Mouse (Mus musculus) T-helper 17 cell (primary cell): ENCODE results near the gene Tbc1d9b.

Experiments
- in situ Hi-C, 2 experiments: fragments of 300-600 bp; cut with MboI, MseI; formaldehyde crosslinking; loops; 1 replicate in 1 of 2; 2 replicates in 1 of 2; pipeline ENCODE4 v1.15.1; 2025; ENCODE audit warnings: high pct_unique_total_duplicates in 2 of 2

Tbc1d9b gene

GRCm38 (mm10) chr11:50134136-50134859 is 3.1 kb downstream of the Tbc1d9b start:
- in situ Hi-C loops: no loop called here

- in situ Hi-C loops: loop anchor here in 1 of 2 experiments (5.0 kb wide), 1 partner anchor 111 kb away; the partner anchor contains the start of gene Rnf130
These were observed 7.1 kb downstream of the Tbc1d9b start for GRCm38 (mm10) chr11:50138206-50138822.

- in situ Hi-C loops: loop anchor here in 1 of 2 experiments (5.0 kb wide), 1 partner anchor 112 kb away; the partner anchor contains the start of gene Rnf130
These were observed 8.4 kb downstream of the Tbc1d9b start for GRCm38 (mm10) chr11:50139571-50139970.

DNA sequence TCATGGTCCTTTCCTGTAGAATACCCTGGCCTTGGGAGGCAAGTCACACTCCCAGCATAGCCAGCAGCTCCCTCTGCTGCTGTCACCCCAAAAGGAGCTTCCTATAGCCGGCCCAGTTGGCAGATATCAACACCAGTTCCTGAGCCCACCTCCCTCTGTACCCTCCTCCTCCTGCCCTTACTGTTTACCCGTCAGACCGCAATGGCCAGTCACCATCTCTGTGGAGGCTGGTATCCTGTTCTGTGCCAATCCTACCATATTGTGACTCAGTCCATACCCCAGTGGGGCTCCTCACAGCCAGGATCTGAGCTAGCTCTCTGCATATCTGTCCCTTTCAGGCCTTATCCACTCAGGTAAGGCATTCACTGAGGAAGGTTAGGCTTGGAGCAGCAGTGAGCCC is 14.3 kb downstream of the Tbc1d9b start:
- in situ Hi-C loops: no loop called here

- in situ Hi-C loops: no loop called here
These were observed 14.9 kb downstream of the Tbc1d9b start for GRCm38 (mm10) chr11:50146121-50146520.

GRCm38 (mm10) chr11:50147267-50147957 is 16.2 kb downstream of the Tbc1d9b start:
- in situ Hi-C loops: no loop called here

- in situ Hi-C loops: no loop called here
These were observed 16.8 kb downstream of the Tbc1d9b start for GRCm38 (mm10) chr11:50147958-50148476.

DNA sequence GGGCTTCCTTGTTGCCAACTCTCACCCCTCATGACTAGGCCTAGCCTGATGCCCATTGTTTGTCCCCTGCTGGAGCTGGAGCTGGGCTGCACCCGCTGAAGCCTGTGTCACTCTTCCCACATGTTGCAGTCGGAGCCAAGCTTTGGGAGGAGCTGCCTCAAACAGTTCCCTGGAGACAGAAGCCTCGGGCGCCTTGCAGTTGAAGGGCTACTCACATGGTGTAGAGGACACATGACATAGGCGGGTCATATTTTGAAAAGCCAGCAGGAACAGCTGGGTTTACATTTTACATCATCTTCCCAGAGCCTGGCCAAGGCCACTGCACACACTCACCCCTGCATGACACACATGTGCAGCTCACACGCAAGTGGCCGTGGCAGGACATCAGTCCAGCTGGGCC is 18.0 kb downstream of the Tbc1d9b start:
- in situ Hi-C loops: no loop called here

- in situ Hi-C loops: no loop called here
These were observed 18.5 kb downstream of the Tbc1d9b start for GRCm38 (mm10) chr11:50149603-50150150.

- in situ Hi-C loops: no loop called here
These were observed 20.2 kb downstream of the Tbc1d9b start for GRCm38 (mm10) chr11:50151374-50151773.

GRCm38 (mm10) chr11:50154166-50154565 is 23.0 kb downstream of the Tbc1d9b start:
- in situ Hi-C loops: no loop called here

DNA sequence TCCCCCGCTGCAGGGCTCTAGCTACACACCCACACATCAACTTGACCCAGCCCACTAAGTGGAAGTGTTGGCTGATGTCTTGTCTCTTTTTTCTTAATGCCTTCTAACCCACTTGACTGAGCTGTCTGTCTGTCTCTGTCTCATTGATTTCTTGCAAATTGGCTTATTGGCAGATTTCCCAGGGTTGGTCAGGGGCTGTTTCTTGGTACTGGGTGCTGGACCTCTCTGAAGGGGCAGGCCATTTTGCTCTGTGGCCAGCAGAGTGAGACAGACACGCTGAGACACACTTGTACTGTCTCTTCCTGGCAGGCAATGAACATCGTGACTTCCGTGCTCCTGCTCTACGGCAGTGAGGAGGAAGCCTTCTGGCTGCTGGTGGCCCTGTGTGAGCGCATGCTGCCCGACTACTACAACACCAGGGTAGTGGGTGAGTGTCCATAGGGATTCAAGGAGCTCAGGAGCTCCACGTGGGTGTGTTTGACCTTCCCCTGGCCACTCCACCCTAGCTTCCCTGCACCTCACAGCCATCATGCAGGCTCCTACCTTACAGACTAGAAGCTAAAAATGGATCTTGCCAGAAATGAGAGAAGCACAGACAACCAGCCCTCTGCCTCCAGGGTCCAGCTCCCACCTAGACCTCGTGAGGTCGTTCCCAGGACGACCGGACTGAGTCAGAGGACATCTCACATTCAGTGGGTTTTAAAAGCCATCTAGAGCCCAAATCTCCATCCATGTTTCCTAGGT is 23.8 kb downstream of the Tbc1d9b start:
- in situ Hi-C loops: no loop called here

- in situ Hi-C loops: no loop called here
These were observed 24.6 kb downstream of the Tbc1d9b start for GRCm38 (mm10) chr11:50155785-50156184.

GRCm38 (mm10) chr11:50156725-50157258 is 25.6 kb downstream of the Tbc1d9b start:
- in situ Hi-C loops: no loop called here

GRCm38 (mm10) chr11:50158346-50158745 is 27.1 kb downstream of the Tbc1d9b start:
- in situ Hi-C loops: no loop called here

DNA sequence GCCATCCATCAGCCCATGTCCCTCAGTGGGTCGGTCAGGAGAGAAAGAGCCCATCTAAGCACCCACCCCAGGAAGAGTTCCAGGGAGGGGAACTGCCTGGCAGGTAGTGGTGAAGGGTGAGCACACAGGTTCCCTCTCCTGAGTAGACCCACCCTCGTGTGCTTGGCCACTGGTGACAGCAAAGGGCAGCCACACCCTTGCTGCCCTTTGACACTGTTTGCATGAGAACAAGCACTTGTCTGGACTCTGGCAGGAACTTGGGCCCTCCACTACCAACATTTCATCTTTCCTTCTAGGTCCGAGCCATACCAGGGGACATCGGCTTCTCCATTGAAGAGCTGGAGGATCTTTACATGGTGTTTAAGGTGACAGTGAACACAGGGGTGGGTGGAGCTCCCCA is 28.2 kb downstream of the Tbc1d9b start:
- in situ Hi-C loops: no loop called here

DNA sequence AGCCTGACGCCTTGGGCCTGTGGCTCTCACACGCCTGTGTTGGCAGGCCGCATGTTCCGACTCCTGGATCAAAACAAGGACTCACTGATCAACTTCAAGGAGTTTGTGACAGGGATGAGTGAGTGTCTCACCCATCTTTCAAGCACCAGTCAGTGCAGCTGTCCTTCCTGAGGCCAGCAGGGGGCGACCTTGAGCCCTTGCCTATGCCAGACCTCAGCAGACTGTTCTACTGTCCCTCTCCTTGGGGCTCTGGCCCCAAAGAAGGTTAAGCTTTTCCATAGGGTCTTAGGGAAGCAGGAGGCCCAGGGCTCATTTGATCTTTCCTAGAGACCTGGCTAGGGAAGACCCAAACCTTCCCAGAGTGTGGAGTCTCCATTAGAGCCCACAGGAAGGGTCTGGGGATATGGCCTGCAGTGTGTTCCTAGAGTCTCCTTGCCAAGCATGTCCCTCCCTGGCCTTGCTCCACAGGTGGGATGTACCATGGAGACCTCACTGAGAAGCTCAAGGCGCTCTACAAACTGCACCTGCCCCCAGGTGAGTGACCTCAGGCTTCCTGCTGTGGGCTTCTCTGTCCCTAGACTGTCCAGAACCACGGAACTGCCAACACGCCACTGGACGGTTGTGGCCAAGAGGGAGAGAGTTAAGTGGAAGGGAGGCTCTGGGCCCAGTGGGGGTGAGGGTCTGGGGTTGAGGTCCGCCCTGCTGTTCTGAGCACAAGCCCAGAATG is 30.5 kb downstream of the Tbc1d9b start:
- in situ Hi-C loops: loop anchor here (5.0 to 10.0 kb wide), 2 partner anchors 71 to 73 kb away; partner anchors contain the start of gene Ltc4s (in 1 of the 2)

- in situ Hi-C loops: loop anchor here (5.0 to 10.0 kb wide), 2 partner anchors 70 to 72 kb away; partner anchors contain the start of gene Ltc4s (in 1 of the 2)
These were observed 31.3 kb downstream of the Tbc1d9b start for GRCm38 (mm10) chr11:50162338-50163050.

DNA sequence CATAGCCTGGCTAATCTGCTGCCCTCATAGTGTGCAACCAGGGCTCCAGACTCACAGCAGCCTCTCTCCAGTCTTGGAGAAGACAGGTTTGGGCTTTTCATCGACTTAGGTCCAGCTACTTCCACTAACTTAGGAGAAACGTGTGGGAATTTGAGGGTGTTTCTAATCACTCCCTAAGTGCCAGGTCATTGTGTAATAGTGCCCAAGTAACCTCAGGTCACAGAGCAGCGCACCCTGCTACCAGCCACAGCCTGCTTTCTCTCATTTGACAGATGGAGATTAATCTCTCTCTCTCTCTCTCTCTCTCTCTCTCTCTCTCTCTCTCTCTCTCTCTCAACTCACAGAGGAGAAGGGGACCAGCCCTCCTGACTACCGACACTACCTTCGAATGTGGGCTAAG is 37.2 kb downstream of the Tbc1d9b start:
- in situ Hi-C loops: loop anchor here in 1 of 2 experiments (10.0 kb wide), 1 partner anchor 66 kb away; the partner anchor contains the start of gene Ltc4s
